Mouse (Mus musculus) WW6 (cell line): ENCODE results near the gene Enpp1.
"Not testable (repeated sequence)": the region's sequence is repeated elsewhere in the genome, so short reads cannot be mapped to it uniquely, and the experiment has no call there.

Source experiments
- DNase-seq: peaks from one replicate; pipeline ENCODE4 v3.0.0-alpha.2; 2013; ENCODE audit warnings: low read depth, low spot score

Gene Enpp1

GRCm38 (mm10) chr10:24638306-24639070 lies 73.5 kb downstream of the Enpp1 start:
- no peak for DNase-seq

- no peak for DNase-seq
Observed at GRCm38 (mm10) chr10:24636986-24637385, 75.0 kb downstream of the Enpp1 start.

- DNase-seq, result no peak
Observed at GRCm38 (mm10) chr10:24635884-24636283, 76.1 kb downstream of the Enpp1 start.

GRCm38 (mm10) chr10:24635331-24635815 lies 76.6 kb downstream of the Enpp1 start:
- no peak for DNase-seq

GRCm38 (mm10) chr10:24634288-24634687 lies 77.7 kb downstream of the Enpp1 start:
- no peak for DNase-seq

- no peak for DNase-seq
Observed at GRCm38 (mm10) chr10:24631122-24631521, 80.8 kb downstream of the Enpp1 start.

GRCm38 (mm10) chr10:24630469-24631081 lies 81.4 kb downstream of the Enpp1 start:
- DNase-seq, result no peak

- no peak for DNase-seq
Observed at GRCm38 (mm10) chr10:24629086-24629720, 82.8 kb downstream of the Enpp1 start.

- no peak for DNase-seq
Observed at GRCm38 (mm10) chr10:24628466-24628865, 83.5 kb downstream of the Enpp1 start.

GRCm38 (mm10) chr10:24627262-24627661 lies 84.7 kb downstream of the Enpp1 start:
- no peak for DNase-seq

- peak; percentile 57 for DNase-seq
Observed at GRCm38 (mm10) chr10:24625060-24625701, 86.8 kb downstream of the Enpp1 start.

- DNase-seq, result peak; percentile 45
Observed at GRCm38 (mm10) chr10:24622586-24622985, 89.4 kb downstream of the Enpp1 start.

GRCm38 (mm10) chr10:24621572-24621971 lies 90.4 kb downstream of the Enpp1 start:
- DNase-seq, result no peak

GRCm38 (mm10) chr10:24616572-24616971 lies 95.4 kb downstream of the Enpp1 start:
- DNase-seq, result not testable (repeated sequence)

- DNase-seq, result peak; percentile 58
Observed at GRCm38 (mm10) chr10:24615799-24616198, 96.2 kb downstream of the Enpp1 start.

GRCm38 (mm10) chr10:24614726-24615125 lies 97.2 kb downstream of the Enpp1 start:
- no peak for DNase-seq

- no peak for DNase-seq
Observed at GRCm38 (mm10) chr10:24609766-24610165, 102.2 kb downstream of the Enpp1 start.

GRCm38 (mm10) chr10:24609146-24609545 lies 102.8 kb downstream of the Enpp1 start:
- no peak for DNase-seq

GRCm38 (mm10) chr10:24603727-24604126 lies 108.2 kb downstream of the Enpp1 start:
- DNase-seq, result no peak

- no peak for DNase-seq
Observed at GRCm38 (mm10) chr10:24603035-24603434, 108.9 kb downstream of the Enpp1 start.

- no peak for DNase-seq
Observed at GRCm38 (mm10) chr10:24599802-24600201, 112.2 kb downstream of the Enpp1 start.

- no peak for DNase-seq
Observed at GRCm38 (mm10) chr10:24598693-24599092, 113.3 kb downstream of the Enpp1 start.
